Mouse (Mus musculus) right cerebral cortex, postnatal 36 days (tissue): ENCODE data around the gene Ttc27.

Experiments
- DNase-seq, 2 experiments: peaks; one replicate each; pipeline ENCODE4 v3.0.0; 2022; ENCODE audit warnings: low spot score in 2 of 2, mixed read lengths in 1 of 2

Ttc27 gene

DNA sequence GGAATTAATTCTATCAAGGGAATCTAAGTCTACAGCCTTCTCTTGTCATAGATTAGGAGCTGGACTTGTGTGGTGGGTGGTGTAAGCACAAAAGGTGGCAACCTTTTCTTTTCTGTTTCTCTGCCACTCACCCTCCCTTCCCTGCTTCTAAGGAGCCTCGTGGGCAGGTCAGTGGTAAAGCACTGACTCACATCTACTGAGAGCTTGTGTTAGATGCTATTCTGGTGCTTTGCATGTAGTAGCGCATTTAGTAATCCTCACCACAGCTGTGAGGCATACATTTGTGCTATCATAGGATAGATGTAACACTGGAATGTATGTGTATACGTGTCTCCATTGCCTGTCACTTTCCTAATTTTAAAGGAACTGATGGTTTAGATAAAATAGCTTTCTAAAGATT lies 124.2 kb downstream of the Ttc27 start:
- no peak for DNase-seq

DNA sequence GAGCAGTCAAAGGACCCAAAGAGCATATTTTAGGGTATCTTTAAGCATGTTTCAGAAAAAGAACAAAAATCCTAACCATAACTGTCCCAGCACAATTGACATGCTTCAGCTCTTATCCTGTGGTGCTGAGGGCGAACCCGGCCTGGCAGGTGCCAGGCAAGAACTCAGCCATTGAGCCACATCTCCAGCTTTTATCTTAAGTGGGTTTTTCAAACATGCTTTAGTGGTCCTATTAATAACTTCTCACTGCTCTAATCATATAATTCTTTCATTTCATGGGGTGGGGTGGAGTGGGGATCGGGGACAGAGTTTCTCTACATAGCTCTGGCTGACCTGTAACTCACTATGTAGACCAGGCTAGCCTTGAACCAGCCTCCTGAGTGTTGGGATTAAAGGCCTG lies 125.1 kb downstream of the Ttc27 start:
- no peak for DNase-seq

DNA sequence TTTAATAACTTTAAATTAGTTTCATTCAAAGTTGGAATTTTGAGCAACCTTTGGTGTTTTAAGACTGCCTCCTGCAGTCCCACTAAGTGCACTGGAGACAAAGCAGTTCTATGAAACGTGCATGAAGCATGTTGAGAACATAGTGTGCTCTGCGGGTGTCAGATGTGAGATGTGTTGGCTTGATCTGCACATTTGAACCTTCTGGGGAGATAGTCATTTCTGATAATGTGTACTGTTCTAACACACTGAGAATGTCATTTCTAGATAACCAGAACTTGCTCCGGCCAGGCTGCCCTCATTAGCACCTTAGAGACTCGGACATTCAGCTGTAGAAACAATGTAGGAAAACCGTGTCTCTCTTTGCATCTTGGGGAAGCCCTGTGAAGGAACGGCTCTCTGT lies 126.0 kb downstream of the Ttc27 start:
- no peak for DNase-seq

DNA sequence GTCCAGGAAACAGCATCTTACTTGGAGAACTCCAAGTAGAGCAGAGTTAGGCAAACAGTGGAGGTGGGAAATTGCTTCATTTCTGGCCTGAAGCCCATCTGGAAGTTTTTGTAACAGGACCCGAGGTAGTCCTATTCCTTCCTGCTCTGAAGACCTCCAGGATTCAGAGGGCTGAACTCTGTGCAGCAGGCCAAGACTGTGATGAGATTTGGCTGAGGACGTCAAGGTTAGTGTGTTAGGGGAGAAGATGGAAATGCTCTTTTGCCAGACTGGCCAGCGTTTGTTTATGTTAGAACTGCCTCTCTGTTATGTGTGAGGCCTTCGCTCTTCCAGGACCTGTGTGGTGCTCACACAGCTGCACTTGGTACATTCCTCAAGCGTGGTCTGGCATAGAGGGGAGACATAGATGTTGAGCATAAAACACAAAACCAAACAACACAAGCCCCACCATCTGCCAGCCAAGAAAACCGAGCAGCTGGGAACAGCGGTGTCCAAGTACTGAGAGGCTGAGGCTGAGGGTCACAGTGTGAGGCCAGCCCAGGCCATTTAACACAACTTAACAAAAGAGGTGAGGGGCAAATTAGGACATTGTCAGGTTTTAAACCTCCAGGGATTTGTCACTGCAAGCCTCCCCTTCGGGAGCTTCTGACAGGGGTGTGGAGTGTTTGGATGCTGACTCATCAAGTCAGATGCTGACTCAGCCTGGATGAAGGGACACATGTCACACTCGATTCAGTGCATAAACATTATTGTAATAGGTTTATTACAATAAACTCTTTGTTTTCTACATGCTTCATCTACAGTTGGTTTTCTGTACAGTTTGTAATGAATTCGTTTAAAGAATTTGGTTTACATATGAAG lies 128.7 kb downstream of the Ttc27 start:
- DNase-seq, result no peak

DNA sequence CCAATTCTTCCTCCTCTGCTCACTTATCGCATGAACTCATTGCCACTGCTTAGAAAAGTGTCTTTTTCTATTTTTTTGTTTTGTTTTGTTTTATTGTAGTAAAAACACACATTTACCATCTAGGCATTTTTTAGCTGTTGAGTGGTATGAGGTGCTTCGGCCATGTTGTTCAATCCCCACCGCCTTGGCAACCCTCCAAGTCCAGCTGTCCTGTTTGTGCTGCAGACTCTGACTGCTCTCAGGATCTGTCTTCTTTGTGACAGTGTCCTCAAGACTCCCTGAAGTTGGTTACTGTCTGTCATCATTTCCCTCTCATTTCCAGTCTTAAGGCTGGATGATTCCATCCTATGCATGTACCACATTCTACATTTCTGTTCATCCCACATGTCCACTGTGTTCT lies 132.7 kb downstream of the Ttc27 start:
- DNase-seq, result no peak

DNA sequence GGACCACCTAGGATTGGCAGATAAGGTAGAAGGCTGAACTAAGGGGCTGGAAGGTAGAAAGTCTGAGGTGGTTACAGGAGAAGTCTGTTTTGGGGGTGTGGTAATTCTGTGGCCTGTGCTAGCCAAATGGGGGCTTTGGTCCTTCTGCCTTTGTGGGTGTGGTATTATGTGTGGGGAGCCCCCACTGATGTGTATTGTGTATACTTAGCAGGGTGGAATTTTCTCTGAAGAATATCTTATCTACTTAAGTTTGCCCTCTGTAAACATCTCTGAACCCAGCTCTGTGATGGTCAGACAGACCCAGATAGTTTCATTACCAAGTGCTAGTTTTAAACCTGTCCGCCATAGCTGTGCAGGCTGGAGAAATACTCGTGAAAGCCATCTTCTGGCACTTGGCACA lies 141.8 kb downstream of the Ttc27 start:
- no peak for DNase-seq

DNA sequence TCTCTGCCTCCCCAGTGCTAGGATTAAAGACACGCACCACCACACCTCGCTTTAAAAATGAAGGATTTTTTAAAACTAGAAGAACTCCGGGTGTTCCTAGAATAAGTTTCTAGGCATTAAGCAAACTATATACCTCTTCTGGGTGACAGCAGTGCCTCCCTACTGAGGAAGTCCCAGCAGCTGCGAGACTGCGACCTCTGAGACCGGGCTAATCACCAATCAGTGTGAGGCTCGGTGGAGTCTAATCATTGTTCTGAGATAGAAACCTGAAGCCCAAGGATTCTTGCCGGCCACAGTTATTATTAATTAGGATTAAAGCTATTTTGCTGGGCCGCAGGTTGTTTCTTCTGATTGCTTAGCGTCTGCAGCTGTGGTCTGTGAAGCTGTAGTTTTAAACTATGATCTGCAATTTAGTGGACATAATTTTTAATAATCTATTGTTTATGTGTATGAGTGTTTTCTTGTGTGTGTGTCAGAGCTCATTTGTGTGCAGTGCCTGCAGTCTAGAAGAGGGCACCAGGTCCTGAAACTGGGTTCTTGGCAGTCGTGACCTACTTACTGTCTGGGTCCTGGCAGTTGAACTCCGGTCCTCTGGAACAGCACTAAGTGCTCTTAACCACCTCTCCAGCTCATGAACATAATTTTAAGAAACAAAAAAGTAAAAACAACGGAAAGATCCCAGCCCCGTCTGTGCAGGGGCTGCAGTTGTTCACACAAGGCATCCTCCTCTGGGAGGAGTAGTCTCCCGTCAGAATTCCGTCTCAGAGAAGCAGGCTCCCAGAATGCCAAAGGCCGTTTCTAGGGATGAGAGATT lies 142.9 kb downstream of the Ttc27 start:
- DNase-seq, result no peak

DNA sequence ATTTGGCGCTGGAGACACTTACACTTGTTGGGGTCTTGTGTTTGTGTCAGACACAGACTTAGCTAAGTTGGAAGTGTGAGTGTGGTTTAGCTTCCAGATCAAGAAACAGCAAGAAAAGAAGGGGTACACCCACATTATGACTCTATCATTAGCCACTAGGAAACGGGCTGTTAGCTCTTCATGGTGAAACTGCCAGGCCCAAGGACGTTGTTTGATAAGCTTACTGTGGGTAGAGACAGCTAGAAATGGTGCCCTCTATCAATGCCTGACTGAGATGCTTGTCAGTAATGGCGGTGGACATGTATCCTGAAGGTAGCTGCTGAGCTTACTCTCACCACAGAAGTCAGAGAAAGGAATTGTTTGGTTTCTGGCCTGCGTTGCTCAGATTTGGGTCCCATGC lies 146.3 kb downstream of the Ttc27 start:
- no peak for DNase-seq

DNA sequence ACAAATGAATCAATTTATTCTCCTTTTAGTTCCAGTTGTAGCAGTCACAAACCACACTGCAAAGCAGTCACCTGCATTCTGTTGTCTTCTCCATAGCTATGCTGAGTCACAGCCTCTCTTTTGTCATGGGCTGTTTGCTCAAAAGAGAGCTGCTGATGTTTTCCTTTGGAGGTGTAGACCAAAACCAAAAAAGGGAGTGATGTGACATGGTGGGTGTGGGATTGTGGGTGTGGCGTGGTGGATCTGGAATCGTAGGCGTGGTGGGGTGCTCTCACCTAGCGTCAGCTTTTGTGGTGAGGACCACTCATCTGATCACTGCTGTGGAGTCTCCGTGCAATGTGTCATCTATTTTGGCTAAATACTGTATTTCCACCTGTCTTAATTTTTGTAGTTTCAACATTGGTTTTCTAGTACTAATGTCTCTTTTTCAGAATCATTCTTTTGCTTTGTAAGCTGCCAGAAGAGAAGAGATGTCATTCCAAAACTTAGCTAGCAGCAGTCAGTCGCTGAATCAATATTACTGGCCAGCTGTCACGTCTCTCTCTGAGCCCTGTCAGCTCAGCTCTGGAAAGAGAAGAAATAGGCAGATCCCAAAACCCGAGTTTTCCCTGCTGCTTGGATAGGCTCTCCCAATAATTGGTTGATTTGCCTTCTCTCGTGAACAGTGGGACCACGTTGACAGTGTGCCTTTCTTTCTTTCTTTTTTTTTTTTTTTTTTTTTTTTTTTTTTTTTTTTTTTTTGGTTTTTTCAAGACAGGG lies 147.4 kb downstream of the Ttc27 start:
- DNase-seq, result no peak

DNA sequence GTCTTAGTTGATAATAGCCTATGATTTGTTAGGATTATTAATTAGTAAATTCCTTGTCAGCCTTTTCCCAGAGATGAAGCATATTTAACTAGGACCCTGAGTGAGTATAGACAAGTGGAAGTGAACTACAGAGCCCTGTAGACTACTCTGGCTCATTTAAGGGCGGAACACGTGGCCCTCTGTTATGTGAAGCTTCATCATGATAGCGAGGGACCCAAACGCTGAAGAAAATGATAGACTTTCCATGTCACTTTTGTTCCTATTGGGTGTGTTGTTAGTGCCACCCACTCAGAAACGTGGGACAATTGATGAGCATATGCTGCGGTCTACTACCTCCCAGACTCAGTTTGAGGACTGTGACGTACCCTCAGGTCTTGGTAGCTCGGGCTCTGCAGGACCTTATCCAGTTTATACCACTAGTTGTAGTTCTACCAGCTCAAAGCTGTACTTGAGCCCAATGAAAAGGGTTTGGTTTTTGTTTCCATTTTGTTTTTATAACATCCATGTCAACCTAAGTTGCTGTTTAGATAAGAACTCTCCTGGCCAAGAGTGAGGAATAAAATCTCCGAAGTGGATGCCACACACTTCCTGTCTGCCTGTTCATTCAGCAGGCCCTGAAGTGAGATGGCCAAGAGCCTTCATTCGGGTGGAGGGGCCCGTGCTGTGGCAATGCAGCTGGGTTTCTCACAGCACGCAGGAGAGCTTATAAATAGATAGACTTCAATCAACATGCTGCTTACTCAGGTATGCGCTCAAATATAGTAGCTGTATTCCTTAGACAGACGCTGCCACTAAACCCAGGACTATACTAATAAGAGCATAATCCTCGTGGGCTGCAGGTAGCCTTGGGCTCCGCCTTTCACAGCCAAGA lies 148.4 kb downstream of the Ttc27 start:
- no peak for DNase-seq

DNA sequence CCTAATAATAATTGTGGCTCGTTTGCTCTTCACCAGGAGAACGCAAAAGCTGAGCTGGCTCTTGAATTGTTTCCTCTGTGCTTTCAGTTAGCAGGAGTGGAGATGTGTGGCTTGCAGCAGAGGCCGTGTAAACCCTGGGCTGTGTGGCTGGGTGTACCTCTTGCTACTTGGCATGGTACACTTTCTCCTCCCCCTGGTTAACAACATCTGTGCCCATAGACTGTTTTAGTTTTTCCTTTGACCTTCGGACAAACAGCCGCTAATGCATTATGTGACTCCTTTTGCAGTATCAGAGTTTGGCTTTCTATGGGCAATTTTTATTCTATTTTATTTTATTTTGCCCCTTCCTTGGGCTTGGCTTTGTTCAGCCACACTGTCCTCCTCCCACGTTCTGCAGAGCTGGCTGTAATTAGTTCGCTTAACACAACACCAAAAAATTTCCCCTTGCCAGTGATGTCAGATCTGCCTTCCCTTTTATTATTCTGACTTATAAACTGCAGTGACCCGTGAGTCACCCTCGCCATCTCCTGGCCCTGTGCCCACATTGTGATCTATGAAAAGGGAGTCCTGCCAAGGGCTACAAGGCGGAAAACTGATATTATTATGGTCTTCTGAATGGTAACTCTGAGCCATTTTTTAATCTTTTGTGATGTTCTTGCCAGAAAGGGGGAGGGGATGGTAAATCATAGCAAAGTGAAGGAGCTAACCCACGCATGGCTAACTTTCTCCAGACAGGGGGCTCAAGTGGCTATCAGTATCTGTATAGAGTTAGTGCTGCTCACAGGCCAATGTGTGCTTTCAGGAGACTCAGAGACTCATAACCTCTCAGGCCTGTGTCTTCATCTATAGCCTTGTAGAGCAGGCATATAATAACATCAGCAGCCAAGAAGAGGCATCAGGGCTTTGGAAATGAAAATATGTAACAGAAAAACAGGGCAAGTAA lies 149.3 kb downstream of the Ttc27 start:
- DNase-seq, result no peak

DNA sequence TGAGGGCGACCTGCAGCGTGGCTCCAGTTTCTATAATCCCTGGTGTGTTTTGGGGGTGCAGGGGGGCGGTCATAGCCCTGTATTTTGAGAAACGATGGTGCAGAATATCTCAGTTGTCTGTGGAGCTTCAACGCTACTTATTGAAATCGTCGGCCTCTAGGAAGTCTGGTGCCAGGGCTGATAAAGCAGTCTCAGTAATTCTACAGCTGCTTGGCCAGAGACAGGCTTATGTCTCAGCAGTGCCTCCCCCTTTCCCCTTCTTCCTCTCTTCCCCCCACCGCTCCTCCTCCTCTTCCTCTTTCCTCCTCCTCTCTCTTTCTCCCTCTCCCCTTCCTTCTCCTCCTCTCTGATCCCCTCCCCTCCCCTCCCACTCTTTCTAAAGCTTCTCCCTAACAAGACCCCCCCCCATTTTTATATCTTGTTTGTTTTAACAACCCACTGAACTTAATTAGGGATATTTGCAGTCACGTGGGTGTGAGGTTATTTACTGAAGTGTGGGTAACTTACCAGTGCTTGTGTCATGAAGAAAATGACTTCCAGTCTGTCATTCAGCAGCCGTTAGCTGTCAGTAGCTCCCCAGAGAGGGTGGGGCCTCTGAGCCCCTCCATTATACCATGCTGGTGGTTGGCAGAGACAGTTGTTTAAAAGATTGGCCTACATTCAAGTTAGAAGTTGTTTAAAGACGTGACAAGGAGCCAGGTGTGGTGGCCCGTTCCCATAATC lies 150.8 kb downstream of the Ttc27 start:
- DNase-seq, result no peak

DNA sequence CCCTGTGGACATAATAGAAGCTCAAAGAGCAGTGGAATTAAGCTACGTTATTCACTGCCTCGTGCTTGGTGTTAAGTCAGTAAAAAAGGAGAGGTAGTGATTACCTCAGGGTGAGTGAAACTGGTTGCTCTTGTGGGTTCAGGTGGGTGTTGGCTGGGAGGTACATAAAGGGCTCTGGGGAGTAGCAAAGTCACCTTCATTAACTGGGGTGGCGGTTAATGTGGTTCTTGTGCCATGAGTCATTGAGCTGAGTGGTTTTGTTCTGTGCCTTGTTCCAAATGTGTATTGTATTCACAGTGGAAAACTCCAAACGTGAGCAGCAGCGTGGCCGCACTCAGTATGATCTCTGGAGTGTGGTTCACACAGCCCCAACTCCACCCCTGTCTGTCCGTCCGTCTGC lies 152.0 kb downstream of the Ttc27 start:
- no peak for DNase-seq

DNA sequence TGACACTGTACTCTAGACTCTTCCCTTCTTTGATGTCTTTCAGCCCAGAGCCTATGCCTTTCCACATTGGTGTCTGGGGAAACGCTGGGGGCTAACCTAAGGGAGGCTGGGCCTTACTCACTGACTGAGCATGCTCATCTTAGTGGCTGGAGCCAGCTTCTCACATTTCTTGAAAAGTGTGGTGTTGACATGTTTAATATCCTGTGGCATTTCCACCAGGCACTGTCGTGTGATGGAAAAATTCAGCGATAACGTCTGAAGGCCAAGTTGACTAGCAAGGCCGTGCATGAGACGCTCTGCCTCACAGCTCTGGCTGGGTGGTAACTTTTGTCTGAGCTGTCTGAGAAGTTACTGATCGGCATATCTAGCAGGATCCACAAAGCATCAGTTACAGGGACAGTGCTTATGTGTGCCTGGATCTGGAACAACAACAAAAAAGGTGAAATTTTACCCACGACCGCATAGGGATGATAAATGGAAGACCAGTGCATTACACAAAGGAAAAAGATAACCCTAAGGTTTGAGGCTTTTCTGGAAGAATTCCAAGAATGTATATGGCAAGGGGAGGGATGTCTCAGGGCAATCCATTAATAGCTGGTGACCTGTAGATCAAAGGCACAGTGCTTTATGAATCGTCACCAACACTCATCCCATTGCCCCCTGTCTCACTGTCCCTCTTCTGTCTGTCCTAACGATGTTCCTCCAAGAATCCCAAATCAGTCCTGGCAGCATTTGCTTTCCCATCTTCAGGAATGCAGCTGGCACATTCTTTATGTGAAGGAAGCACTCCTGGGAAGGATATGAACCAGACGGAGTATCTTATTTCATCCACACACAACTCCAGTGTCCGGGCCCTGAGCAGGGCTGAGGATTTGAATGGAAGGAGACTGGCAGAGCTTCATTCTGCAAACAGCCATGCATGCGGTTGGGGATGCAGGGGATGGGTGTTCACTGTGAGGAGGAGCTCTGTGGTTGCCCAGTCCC lies 152.9 kb downstream of the Ttc27 start:
- DNase-seq, result no peak

DNA sequence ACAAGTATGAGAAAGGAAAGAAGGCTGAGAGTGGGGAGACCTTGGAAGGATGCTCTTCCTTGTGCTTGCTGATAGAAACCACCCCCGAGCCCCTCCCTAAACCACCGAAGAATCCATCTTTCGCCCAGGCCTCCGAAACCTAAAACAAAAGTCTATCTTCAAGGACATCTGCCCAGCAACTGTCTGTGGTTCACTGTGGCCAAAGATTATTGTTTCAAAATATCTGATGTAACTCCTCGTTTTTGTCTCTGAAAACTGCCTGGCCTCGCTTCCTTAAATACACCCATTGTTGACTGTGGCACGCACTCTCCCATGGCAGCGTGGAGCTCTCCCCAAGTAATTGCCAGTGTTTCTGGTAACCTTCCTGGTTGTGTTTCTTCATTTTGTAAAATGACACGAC lies 155.0 kb downstream of the Ttc27 start:
- no peak for DNase-seq

DNA sequence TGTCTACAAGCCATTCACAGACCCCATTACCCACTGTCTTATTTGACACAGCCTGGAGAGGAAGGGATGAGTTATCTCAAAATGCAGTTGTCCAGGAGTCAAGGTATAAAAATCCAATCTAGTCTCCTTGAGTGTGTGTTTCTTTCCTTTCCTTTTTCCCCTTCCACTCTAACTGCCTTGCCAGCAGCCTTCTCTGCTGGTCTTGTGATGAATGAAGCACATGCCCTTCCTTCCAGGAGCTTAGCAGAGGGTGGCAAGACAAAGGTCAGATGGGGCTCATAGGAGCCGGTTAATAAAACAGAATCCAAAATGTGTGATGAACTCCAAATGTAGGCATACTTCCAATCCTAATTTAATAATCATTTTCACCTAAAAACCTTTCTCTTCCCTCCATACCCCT lies 156.2 kb downstream of the Ttc27 start:
- no peak for DNase-seq

DNA sequence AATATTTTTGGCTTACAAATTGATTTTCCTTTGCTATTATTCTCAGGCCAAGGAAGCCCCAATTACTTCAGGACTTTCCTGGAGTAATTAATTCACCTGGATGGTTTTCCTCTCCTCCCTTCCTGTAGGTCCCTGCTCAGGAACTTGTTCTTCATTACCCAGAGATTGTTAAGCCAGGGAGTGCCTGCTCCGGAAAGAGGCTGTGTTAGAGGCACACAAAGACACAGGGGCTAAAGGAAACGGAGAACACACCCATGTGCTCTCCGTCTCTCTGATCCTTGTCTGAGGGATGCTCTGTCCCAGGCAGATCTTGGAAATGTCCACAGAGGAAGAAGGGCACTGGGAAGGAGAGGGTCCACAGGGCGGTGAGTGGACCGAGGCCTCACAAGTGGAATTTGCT lies 158.2 kb downstream of the Ttc27 start:
- no peak for DNase-seq

DNA sequence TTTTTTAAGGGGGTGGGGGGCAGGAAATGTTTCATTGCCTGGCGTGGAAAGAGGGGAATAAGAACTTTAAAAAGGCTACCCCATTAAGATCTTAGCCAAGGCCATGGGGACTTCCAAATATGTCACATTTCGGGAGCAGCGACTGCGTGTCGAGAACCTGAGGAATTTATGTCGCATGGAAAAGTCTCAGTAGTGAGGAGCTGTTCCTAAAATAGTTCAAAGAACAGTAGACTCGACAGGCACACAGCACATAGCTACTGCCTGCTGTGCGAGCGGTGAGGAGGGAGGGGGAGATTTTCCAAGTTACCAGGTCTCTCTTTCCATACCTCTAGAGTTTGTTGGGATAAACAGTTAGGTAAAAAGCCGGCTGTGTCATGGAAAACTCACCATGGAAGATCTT lies 159.4 kb downstream of the Ttc27 start:
- DNase-seq, result no peak
